Mouse (Mus musculus): ENCODE measurements at regions not wholly inside any gene's neighbourhood (a gene's known extent, or its start where the extent isn't known, plus 50 kb on each side); places are given as distances from the start of the nearest gene placed in this dataset.

DNA sequence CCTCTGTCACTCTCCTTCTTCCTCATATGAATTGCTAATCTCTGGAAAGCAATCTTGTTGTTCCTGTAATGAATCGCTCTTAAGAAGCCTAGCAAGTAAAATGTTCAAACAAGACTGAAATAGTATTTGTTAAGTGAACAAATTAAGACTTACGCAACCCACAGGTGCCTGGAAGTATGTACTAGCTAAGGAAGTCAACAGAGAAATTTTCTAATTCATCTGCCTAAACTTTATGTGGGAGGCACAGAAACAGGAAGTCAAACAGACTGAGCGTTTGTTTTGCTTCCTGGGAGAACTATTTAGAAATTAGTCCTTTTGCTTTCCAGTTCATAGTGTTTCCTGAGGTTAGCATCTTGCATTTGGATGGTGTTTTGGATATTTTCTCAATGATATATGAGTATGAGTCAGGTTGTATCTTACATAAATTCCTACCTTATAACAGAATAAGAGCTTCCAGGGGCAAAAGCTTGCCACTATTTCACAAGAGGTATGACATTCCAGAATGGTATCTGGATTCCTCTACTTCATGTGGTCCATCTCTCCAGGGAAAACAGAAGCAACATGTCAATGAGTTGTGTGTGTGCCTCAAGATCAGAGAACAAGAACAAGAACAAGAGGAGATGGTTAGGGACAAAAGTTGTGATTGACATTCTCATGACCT, 87.5 kb upstream of the Rasa1 start:
- TF ChIP-seq ZNF384 (IDR thresholded peaks at IDR 0.05; ENCODE audit: low read depth, low read length) = no peak
- no peak for TF ChIP-seq HCFC1 (IDR thresholded peaks at IDR 0.05; ENCODE audit: borderline replicate concordance, insufficient read depth, low read length)
